Mouse (Mus musculus) myocyte (in vitro differentiated cells): ENCODE data around the gene Gpcpd1.

Experiments
- MYOG ChIP-seq, 3 experiments: IDR thresholded peaks; one replicate each; pipeline ENCODE4 v1.6.1; 2011; ENCODE audit warnings: control low read depth in 2 of 3, low read depth in 2 of 3, mild to moderate bottlenecking in 2 of 3; ENCODE audit not compliant: insufficient read length in 2 of 3, control insufficient read depth in 1 of 3, insufficient read depth in 1 of 3
- POLR2A ChIP-seq: IDR thresholded peaks from one replicate; pipeline ENCODE4 v1.6.1; 2011; ENCODE audit warnings: low read depth, mild to moderate bottlenecking, control low read depth, moderate library complexity; ENCODE audit not compliant: insufficient read length
- POLR2AphosphoS2 ChIP-seq: IDR thresholded peaks from one replicate; pipeline ENCODE4 v1.6.1; 2011; ENCODE audit warnings: low read depth, control low read depth; ENCODE audit not compliant: insufficient read length
- REST ChIP-seq: IDR thresholded peaks from one replicate; pipeline ENCODE4 v1.6.1; 2011; ENCODE audit warnings: mild to moderate bottlenecking, control low read depth, moderate library complexity; ENCODE audit not compliant: insufficient read depth, insufficient read length
- TCF12 ChIP-seq: IDR thresholded peaks from one replicate; pipeline ENCODE4 v1.6.1; 2011; ENCODE audit warnings: mild to moderate bottlenecking, control low read depth; ENCODE audit not compliant: poor library complexity, insufficient read depth, severe bottlenecking
- USF1 ChIP-seq: IDR thresholded peaks from one replicate; pipeline ENCODE4 v1.6.1; 2011; ENCODE audit warnings: low read depth, mild to moderate bottlenecking, control low read depth, moderate library complexity

GRCm38 (mm10) chr2:132578711-132579110, 8.8 kb downstream of the Gpcpd1 start:
- TF ChIP-seq USF1 (no peak), MYOG (IDR thresholded peaks at IDR 0.05; ENCODE audit: control insufficient read depth in 1 of 3, insufficient read depth in 1 of 3, insufficient read length in 2 of 3, low read depth in 2 of 3) (no peak), POLR2A (no peak), POLR2AphosphoS2 (no peak), TCF12 (no peak), REST (no peak)
